Mouse (Mus musculus): ENCODE results near the gene Vmn1r195. TPM values are rescaled to one million over a fixed set of nuclear protein-coding genes. Genes with fewer than 3 reads are reported as not detected.

The Vmn1r195 gene
- polyA plus RNA-seq, 1 experiment from 2014 or later: not detected

Other genes starting within 250 kb of the Vmn1r195 start
- 10.1 and 11.3 TPM in 2 replicates for gene Hist1h2ah, start 235.0 kb upstream of the Vmn1r195 start, polyA plus RNA-seq (2016; fragmentation: Nextera tagmentation; extraction: Ambion mirVana)
- gene Hist1h2bk, start 234.7 kb upstream of the Vmn1r195 start, polyA plus RNA-seq (2016; fragmentation: Nextera tagmentation; extraction: Ambion mirVana): 7.2 and 8.1 TPM in 2 replicates
- gene Hist1h4i, start 229.2 kb upstream of the Vmn1r195 start, polyA plus RNA-seq (2016; fragmentation: Nextera tagmentation; extraction: Ambion mirVana): 34.4 and 38.6 TPM in 2 replicates
- gene Hist1h2ag, start 227.6 kb upstream of the Vmn1r195 start, polyA plus RNA-seq (2016; fragmentation: Nextera tagmentation; extraction: Ambion mirVana): 62.2 and 69.7 TPM in 2 replicates
- 13.1 and 15.4 TPM in 2 replicates for gene Hist1h2bj, start 227.3 kb upstream of the Vmn1r195 start, polyA plus RNA-seq (2016; fragmentation: Nextera tagmentation; extraction: Ambion mirVana)
- gene Vmn1r188, start 186.1 kb upstream of the Vmn1r195 start, polyA plus RNA-seq (2016; fragmentation: Nextera tagmentation; extraction: Ambion mirVana): not detected in 2 replicates
- not detected in 2 replicates for gene Vmn1r189, start 164.7 kb upstream of the Vmn1r195 start, polyA plus RNA-seq (2016; fragmentation: Nextera tagmentation; extraction: Ambion mirVana)
- not detected in 2 replicates for gene Vmn1r191, start 86.6 kb upstream of the Vmn1r195 start, polyA plus RNA-seq (2016; fragmentation: Nextera tagmentation; extraction: Ambion mirVana)
- not detected in 2 replicates for gene Vmn1r192, start 79.4 kb upstream of the Vmn1r195 start, polyA plus RNA-seq (2016; fragmentation: Nextera tagmentation; extraction: Ambion mirVana)
- not detected in 2 replicates for gene Vmn1r193, start 47.4 kb upstream of the Vmn1r195 start, polyA plus RNA-seq (2016; fragmentation: Nextera tagmentation; extraction: Ambion mirVana)
- gene Vmn1r194, start 26.3 kb upstream of the Vmn1r195 start, polyA plus RNA-seq (2016; fragmentation: Nextera tagmentation; extraction: Ambion mirVana): not detected in 2 replicates
- not detected in 2 replicates for gene Vmn1r196, start 19.4 kb downstream of the Vmn1r195 start, polyA plus RNA-seq (2016; fragmentation: Nextera tagmentation; extraction: Ambion mirVana)
- gene Vmn1r197, start 54.1 kb downstream of the Vmn1r195 start, polyA plus RNA-seq (2016; fragmentation: Nextera tagmentation; extraction: Ambion mirVana): not detected in 2 replicates
- not detected in 2 replicates for gene Vmn1r198, start 79.8 kb downstream of the Vmn1r195 start, polyA plus RNA-seq (2016; fragmentation: Nextera tagmentation; extraction: Ambion mirVana)
- gene Vmn1r199, start 109.3 kb downstream of the Vmn1r195 start, polyA plus RNA-seq (2016; fragmentation: Nextera tagmentation; extraction: Ambion mirVana): not detected in 2 replicates
- not detected in 2 replicates for gene Vmn1r200, start 119.9 kb downstream of the Vmn1r195 start, polyA plus RNA-seq (2016; fragmentation: Nextera tagmentation; extraction: Ambion mirVana)
- not detected in 2 replicates for gene Vmn1r201, start 201.4 kb downstream of the Vmn1r195 start, polyA plus RNA-seq (2016; fragmentation: Nextera tagmentation; extraction: Ambion mirVana)
- not detected in 2 replicates for gene Vmn1r202, start 234.9 kb downstream of the Vmn1r195 start, polyA plus RNA-seq (2016; fragmentation: Nextera tagmentation; extraction: Ambion mirVana)
- not detected in 2 replicates for gene Vmn1r203, start 247.6 kb downstream of the Vmn1r195 start, polyA plus RNA-seq (2016; fragmentation: Nextera tagmentation; extraction: Ambion mirVana)